Mouse (Mus musculus) CH12.LX (cell line): ENCODE data around the gene Eif4g3. TPM values are rescaled to one million over a fixed set of nuclear protein-coding genes. Genes with fewer than 3 reads are reported as not detected.

ENCODE experiments used
- DNase-seq: peaks from one replicate; pipeline ENCODE4 v3.0.0-alpha.2; 2013; ENCODE audit errors: extremely low read depth
- H3K27ac ChIP-seq: 2 replicates; pipeline ENCODE4 v1.5.1; 2012; ENCODE audit warnings: low read depth, mild to moderate bottlenecking, control low read depth, moderate library complexity; ENCODE audit not compliant: insufficient read depth
- H3K27me3 ChIP-seq: replicated peaks from 2 replicates; pipeline ENCODE3; 2012; ENCODE audit warnings: inconsistent platforms
- H3K36me3 ChIP-seq, 2 experiments: replicated peaks in 1 of 2; 2 replicates each; pipeline versions ENCODE3 to v1.6.1; 2012; ENCODE audit warnings: inconsistent platforms in 1 of 2, low read length in 1 of 2, mild to moderate bottlenecking in 1 of 2, mixed read lengths in 1 of 2, moderate library complexity in 1 of 2; ENCODE audit not compliant: control insufficient read depth in 1 of 2, insufficient read depth in 1 of 2
- H3K4me1 ChIP-seq, 2 experiments: 2 replicates each; pipeline ENCODE4 v1.6.1; 2012; ENCODE audit warnings: inconsistent platforms in 1 of 2, moderate library complexity in 1 of 2; ENCODE audit not compliant: insufficient read depth in 2 of 2, control insufficient read depth in 1 of 2
- H3K4me2 ChIP-seq: 2 replicates; pipeline ENCODE4 v1.6.1; 2012; ENCODE audit warnings: low read depth, mild to moderate bottlenecking, control low read depth; ENCODE audit not compliant: poor library complexity, insufficient read depth, severe bottlenecking
- H3K4me3 ChIP-seq, 3 experiments: fragments of 150-350 bp in 1 of 3; sonication (generic) in 1 of 3; replicated peaks in 1 of 3; 2 replicates each; pipeline versions ENCODE3 to v1.5.1; 2011 to 2012; ENCODE audit warnings: low read depth in 2 of 3, low read length in 2 of 3, mild to moderate bottlenecking in 2 of 3, moderate library complexity in 2 of 3, control low read depth in 1 of 3, improper control_type of control experiment in 1 of 3, inconsistent platforms in 1 of 3, mixed read lengths in 1 of 3; ENCODE audit not compliant: poor library complexity in 1 of 3
- H3K79me2 ChIP-seq: replicated peaks from 2 replicates; pipeline ENCODE4 v1.6.1; 2012; ENCODE audit warnings: mild to moderate bottlenecking, moderate library complexity; ENCODE audit not compliant: control insufficient read depth, poor library complexity, insufficient read depth, severe bottlenecking; ENCODE audit errors: extremely low read depth
- H3K9ac ChIP-seq: 2 replicates; pipeline ENCODE4 v1.6.1; 2012; ENCODE audit warnings: low read depth, mild to moderate bottlenecking, control low read depth, moderate library complexity; ENCODE audit not compliant: insufficient read depth
- H3K9me3 ChIP-seq: replicated peaks from 2 replicates; pipeline ENCODE3; 2012; ENCODE audit warnings: low read length, inconsistent platforms, mixed read lengths
- BHLHE40 ChIP-seq: IDR thresholded peaks from 2 replicates; pipeline ENCODE4 v1.6.1; 2011; ENCODE audit warnings: mild to moderate bottlenecking, low read depth, low read length, improper control_type of control experiment
- CHD1 ChIP-seq: IDR thresholded peaks from 2 replicates; pipeline ENCODE4 v1.6.1; 2012; ENCODE audit warnings: low read depth, low read length, improper control_type of control experiment, inconsistent platforms
- ETS1 ChIP-seq: conservative IDR thresholded peaks from 2 replicates; pipeline ENCODE4 v1.6.1; 2012; ENCODE audit warnings: low read depth, mild to moderate bottlenecking, inconsistent platforms, low read length, improper control_type of control experiment, moderate library complexity
- HCFC1 ChIP-seq: IDR thresholded peaks from 2 replicates; pipeline ENCODE4 v1.6.1; 2012; ENCODE audit warnings: low read depth, mild to moderate bottlenecking, inconsistent platforms, low read length, improper control_type of control experiment
- IRF4 ChIP-seq: IDR thresholded peaks from 2 replicates; pipeline ENCODE4 v1.6.1; 2014; ENCODE audit warnings: low read depth, mild to moderate bottlenecking, inconsistent platforms, low read length, improper control_type of control experiment
- JUND ChIP-seq: conservative IDR thresholded peaks from 2 replicates; pipeline ENCODE4 v1.6.1; 2011; ENCODE audit warnings: low read depth, low read length, improper control_type of control experiment
- MAFK ChIP-seq: IDR thresholded peaks from 2 replicates; pipeline ENCODE4 v1.6.1; 2011; ENCODE audit warnings: low read length, improper control_type of control experiment; ENCODE audit not compliant: insufficient replicate concordance
- MAX ChIP-seq: IDR thresholded peaks from 2 replicates; pipeline ENCODE4 v1.6.1; 2011; ENCODE audit warnings: low read length, improper control_type of control experiment
- MAZ ChIP-seq: IDR thresholded peaks from 2 replicates; pipeline ENCODE4 v1.6.1; 2012; ENCODE audit warnings: low read depth, mild to moderate bottlenecking, inconsistent platforms, low read length, improper control_type of control experiment, moderate library complexity
- MXI1 ChIP-seq: IDR thresholded peaks from 2 replicates; pipeline ENCODE4 v1.6.1; 2011; ENCODE audit warnings: mild to moderate bottlenecking, low read depth, low read length, improper control_type of control experiment
- MYC ChIP-seq: IDR thresholded peaks from 2 replicates; pipeline ENCODE4 v1.6.1; 2011; ENCODE audit warnings: low read depth, mild to moderate bottlenecking, improper control_type of control experiment, low read length
- NRF1 ChIP-seq: IDR thresholded peaks from 2 replicates; pipeline ENCODE4 v1.6.1; 2014; ENCODE audit warnings: low read depth, mild to moderate bottlenecking, inconsistent platforms, low read length, improper control_type of control experiment, moderate library complexity
- POLR2AphosphoS2 ChIP-seq: IDR thresholded peaks from 2 replicates; pipeline ENCODE4 v1.6.1; 2011; ENCODE audit warnings: low read depth, low read length, improper control_type of control experiment
- RAD21 ChIP-seq: IDR thresholded peaks from 2 replicates; pipeline ENCODE4 v1.6.1; 2011; ENCODE audit warnings: low read depth, mild to moderate bottlenecking, low read length, improper control_type of control experiment, moderate library complexity
- SMC3 ChIP-seq: IDR thresholded peaks from 2 replicates; pipeline ENCODE4 v1.6.1; 2011; ENCODE audit warnings: low read depth, low read length, improper control_type of control experiment
- TBP ChIP-seq: conservative IDR thresholded peaks from 2 replicates; pipeline ENCODE4 v1.6.1; 2011; ENCODE audit warnings: low read depth, low read length, improper control_type of control experiment
- TCF12 ChIP-seq: IDR thresholded peaks from 2 replicates; pipeline ENCODE4 v1.6.1; 2014; ENCODE audit warnings: low read depth, mild to moderate bottlenecking, inconsistent platforms, low read length, improper control_type of control experiment
- UBTF ChIP-seq: IDR thresholded peaks from 2 replicates; pipeline ENCODE4 v1.6.1; 2012; ENCODE audit warnings: low read depth, mild to moderate bottlenecking, inconsistent platforms, low read length, improper control_type of control experiment, moderate library complexity
- USF1 ChIP-seq: IDR thresholded peaks from 2 replicates; pipeline ENCODE4 v1.6.1; 2014; ENCODE audit warnings: low read depth, mild to moderate bottlenecking, inconsistent platforms, low read length, improper control_type of control experiment
- ZC3H11A ChIP-seq: IDR thresholded peaks from 2 replicates; pipeline ENCODE4 v1.6.1; 2012; ENCODE audit warnings: low read depth, mild to moderate bottlenecking, inconsistent platforms, low read length, improper control_type of control experiment
- ZKSCAN1 ChIP-seq: IDR thresholded peaks from 2 replicates; pipeline ENCODE4 v1.6.1; 2012; ENCODE audit warnings: low read depth, inconsistent platforms, low read length, improper control_type of control experiment, borderline replicate concordance
- dilution Hi-C: fragments of 300-500 bp; cut with MboI; formaldehyde crosslinking; loops from 2 replicates; pipeline ENCODE4 v1.14.3; 2020; ENCODE audit warnings: low sequenced_read_pairs; ENCODE audit not compliant: extremely low pct_unique_long_range_greater_than_20kb, extremely low pct_ligation_motif_present
- in situ Hi-C: fragments of 300-500 bp; cut with MboI; formaldehyde crosslinking; loops from 3 replicates; pipeline ENCODE4 v1.14.3; 2019; ENCODE audit warnings: low sequenced_read_pairs, low pct_ligation_motif_present, low pct_unique_long_range_greater_than_20kb, mixed read lengths
- polyA plus RNA-seq: library from polyadenylated mRNA; unstranded; fragments of >175 nt; gene quantifications from 2 replicates; pipeline ENCODE4 v1.2.1, GENCODE M21; 2012; ENCODE audit warnings: low read depth; ENCODE audit not compliant: insufficient read length
- total RNA-seq, 2 experiments: library from RNA; depleted of rRNA; stranded (reverse); fragments of 300-350 nt in 1 of 2; fragments of >200 nt in 1 of 2; gene quantifications; 2 replicates each; pipeline ENCODE4 v1.2.3; 2012 to 2014

Eif4g3 gene
- total and polyA plus RNA-seq, 3 experiments = 10.8 to 47.2 (median 24.0) TPM

DNA sequence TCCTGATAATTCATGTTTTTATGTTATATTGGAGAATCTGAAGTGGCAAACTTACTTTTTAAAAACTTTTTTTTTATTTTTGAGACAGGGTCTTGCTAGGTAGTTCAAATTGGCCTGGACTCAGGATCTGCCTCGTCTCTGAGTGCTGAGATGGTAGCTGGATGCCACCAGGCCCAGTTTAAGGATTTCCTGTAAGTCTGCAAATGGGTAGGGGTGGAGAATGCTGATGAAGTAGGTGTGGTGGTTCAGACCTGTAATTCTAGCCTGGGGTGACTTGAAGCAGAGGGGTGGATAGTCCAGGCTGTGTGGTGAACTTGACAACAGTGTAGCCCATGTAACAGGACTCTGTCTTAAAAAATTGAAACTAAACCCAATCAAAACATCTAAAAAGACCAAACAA is 45.1 kb downstream of the Eif4g3 start:
- Histone ChIP-seq H3K4me1 (peaks cover 0 to 3% of the 10 kb centered on the region in 2 experiments; a peak in 1 of 4 replicates), H3K9ac (no peak overlapping the region), H3K27ac (no peak overlapping the region), H3K9me3 (no peaks in the 10 kb centered on the region), H3K36me3 (peaks cover 35 to 90% of the 10 kb centered on the region in 2 experiments), H3K4me2 (no peak overlapping the region), H3K27me3 (no peaks in the 10 kb centered on the region), H3K4me3 (no peak overlapping the region), H3K79me2 (peaks cover 6% of the 10 kb centered on the region; the same call in 1 of the 2 replicates)
- dilution Hi-C loops = no loop called here
- no peak for TF ChIP-seq TBP
- TF ChIP-seq POLR2AphosphoS2 = no peak
- no peak for TF ChIP-seq USF1
- no peak for TF ChIP-seq SMC3
- no peak for TF ChIP-seq ETS1
- TF ChIP-seq IRF4 = no peak
- no peak for TF ChIP-seq BHLHE40
- TF ChIP-seq MAZ = no peak
- no peak for TF ChIP-seq RAD21
- no peak for TF ChIP-seq ZKSCAN1
- TF ChIP-seq JUND = no peak
- TF ChIP-seq NRF1 = no peak
- DNase-seq = no peak
- in situ Hi-C loops = no loop called here

- Histone ChIP-seq H3K36me3 (peaks cover 34 to 89% of the 10 kb centered on the region in 2 experiments), H3K9me3 (no peaks in the 10 kb centered on the region), H3K27me3 (no peaks in the 10 kb centered on the region), H3K4me3 (no peak overlapping the region), H3K79me2 (peaks cover 6% of the 10 kb centered on the region; the same call in 1 of the 2 replicates), H3K4me2 (no peak overlapping the region), H3K27ac (no peak overlapping the region), H3K9ac (no peak overlapping the region), H3K4me1 (peaks cover 0 to 3% of the 10 kb centered on the region in 2 experiments; a peak in 1 of 4 replicates)
- TF ChIP-seq ZC3H11A (no peak), MXI1 (no peak), MAZ (no peak), UBTF (no peak), MAFK (no peak), TCF12 (no peak), MAX (no peak), CHD1 (no peak), MYC (no peak), HCFC1 (no peak), RAD21 (no peak), POLR2AphosphoS2 (no peak), JUND (no peak), BHLHE40 (no peak)
- dilution Hi-C loops = no loop called here
- in situ Hi-C loops = no loop called here
- DNase-seq = no peak
These were observed 45.8 kb downstream of the Eif4g3 start for GRCm38 (mm10) chr4:138038365-138039274.
